Mouse (Mus musculus) erythroid progenitor cell, adult 5-6 weeks (primary cell): ENCODE measurements around the gene Hapln3. TPM values are rescaled to one million over a fixed set of nuclear protein-coding genes. Genes with fewer than 3 reads are reported as not detected.
A peak's percentile ranks its signal among the peaks of the same experiment; 100 is the strongest.

Experiments used
- ATAC-seq: replicated peaks from 2 replicates; pipeline ENCODE4 v1.8.0; 2016; ENCODE audit warnings: moderate number of reproducible peaks, mild to moderate bottlenecking, moderate TSS enrichment, inconsistent platforms; ENCODE audit not compliant: poor library complexity, low FRiP score, severe bottlenecking
- total RNA-seq, 2 experiments: library from RNA; stranded (forward) in 1 of 2; stranded (reverse) in 1 of 2; fragments of 150-400 nt in 1 of 2; fragments of 186-747, 209-891 nt in 1 of 2; gene quantifications; 2 replicates each; pipeline versions ENCODE4 v1.2.3 to v1.2.4; 2015 to 2017; ENCODE audit warnings: low replicate concordance in 2 of 2

Gene Hapln3
- total RNA-seq, 2 experiments from 2014 or later, result not detected

DNA sequence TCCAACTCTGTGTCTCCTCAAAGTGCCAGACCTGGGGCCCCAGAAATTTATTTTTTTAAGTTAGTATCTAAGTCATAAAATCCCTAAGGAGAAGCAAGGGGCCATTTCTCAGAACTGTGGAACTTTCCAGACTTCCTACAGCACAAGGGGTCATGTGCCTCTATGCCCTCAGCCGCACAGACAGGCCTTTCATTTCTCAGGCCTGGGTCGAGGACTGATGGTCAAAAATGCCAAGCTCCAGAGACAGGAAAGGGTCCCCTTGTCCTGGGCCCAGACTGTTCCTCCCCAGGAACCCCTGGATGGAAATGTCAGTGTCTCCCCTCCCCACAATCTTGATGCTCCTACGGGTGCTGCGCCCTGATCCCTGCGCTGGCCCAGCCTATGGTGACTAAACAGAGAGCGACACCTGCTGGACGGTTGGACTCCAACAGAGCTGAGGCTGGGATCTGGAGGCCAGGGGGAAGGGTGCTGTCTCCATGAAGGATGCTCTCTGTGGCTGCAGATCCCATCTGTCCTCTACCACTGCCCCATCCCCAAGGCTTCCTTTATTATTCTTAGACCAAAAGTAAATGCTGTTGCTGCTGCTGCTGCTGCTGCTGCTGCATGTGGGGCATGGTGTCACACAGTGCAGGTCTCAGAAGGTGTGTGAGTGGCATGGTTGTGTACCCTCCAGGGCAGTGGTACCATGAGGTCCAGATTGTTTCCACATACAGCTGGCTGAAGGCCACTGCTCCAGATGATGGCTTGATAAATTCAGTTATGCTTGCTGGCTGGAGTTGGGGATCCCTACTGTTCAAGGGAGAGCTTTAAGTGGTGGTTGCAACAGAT lies 50.0 kb downstream of the Hapln3 start:
- ATAC-seq, result peak; percentile 68

DNA sequence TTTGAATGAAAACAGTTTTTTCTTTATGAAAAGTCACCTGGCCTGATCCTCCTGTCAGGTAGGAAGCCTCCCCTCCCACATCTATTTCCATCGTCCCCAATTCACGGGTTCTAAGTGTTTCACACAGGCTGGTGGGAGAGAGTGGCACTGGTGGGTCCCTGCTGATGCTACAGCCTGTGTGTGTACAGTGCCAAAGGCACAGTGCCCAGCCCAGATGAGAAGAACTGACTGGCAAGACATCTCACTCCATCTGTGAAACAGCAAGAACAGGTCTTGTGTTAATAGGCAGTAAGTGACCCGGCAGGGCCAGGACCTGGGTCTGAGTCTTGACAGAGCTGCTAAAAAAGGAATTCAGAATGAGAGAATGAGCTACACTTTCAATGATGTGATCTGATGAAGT lies 51.6 kb downstream of the Hapln3 start:
- no peak for ATAC-seq

DNA sequence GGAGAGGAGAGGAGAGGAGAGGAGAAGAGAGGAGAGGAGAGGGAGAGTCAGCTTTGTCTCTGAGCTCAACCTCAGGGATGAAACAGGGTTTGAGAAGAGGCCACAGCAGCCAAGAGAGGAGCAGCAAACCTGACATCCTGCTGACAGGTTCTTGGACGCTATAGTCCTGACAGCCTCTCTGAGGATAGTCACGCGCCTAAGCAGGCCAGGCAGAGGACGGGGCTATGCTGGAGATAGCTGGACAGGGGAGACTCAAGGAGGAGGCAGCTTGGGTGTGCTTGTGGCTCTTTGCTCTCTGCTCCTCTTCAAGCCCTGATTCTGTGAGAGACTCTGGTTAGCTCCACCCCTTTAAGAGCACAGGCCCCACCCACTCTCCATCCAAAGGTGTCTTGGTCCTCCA lies 62.6 kb downstream of the Hapln3 start:
- ATAC-seq, result no peak

DNA sequence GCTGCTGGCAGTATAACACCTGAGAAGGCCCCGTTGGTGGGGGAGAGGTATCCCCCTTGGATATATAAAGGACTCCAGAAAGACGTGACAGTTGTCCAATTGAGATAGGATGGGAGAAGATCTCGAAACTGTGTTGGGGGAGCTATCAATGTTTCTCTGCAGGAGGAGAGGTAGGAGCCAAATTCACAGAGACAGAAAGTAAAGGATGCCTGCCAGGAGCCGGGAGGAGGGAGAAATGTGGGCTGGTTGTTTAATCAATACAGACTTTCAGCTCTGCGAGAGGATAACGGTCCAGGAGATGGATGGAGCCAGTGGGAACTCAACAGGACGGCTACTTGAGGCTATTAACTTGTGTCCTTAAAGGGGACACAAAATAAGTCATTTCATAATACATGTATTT lies 63.4 kb downstream of the Hapln3 start:
- ATAC-seq, result no peak

Other genes starting within 250 kb of the Hapln3 start
- gene Aen, start 235.2 kb downstream of the Hapln3 start, total RNA-seq (2015; ENCODE audit: low replicate concordance), result 5.9 and 6.5 TPM in 2 replicates
- gene Aen, start 235.2 kb downstream of the Hapln3 start, total RNA-seq (2017; ENCODE audit: low replicate concordance), result 5.1 and 9.4 TPM in 2 replicates
- gene Isg20, start 217.6 kb downstream of the Hapln3 start, total RNA-seq (2015; ENCODE audit: low replicate concordance), result 649 and 766 TPM in 2 replicates
- gene Isg20, start 217.6 kb downstream of the Hapln3 start, total RNA-seq (2017; ENCODE audit: low replicate concordance), result 322 and 333 TPM in 2 replicates
- not detected in 2 replicates for gene Acan, start 77.5 kb downstream of the Hapln3 start, total RNA-seq (2015; ENCODE audit: low replicate concordance)
- gene Acan, start 77.5 kb downstream of the Hapln3 start, total RNA-seq (2017; ENCODE audit: low replicate concordance), result not detected in 2 replicates
- gene Mfge8, start 18.0 kb upstream of the Hapln3 start, total RNA-seq (2015; ENCODE audit: low replicate concordance), result 1.1 and 2.5 TPM in 2 replicates
- gene Mfge8, start 18.0 kb upstream of the Hapln3 start, total RNA-seq (2017; ENCODE audit: low replicate concordance), result 5.8 TPM in 1 of 2 replicates, not detected in the other
- 39.0 and 39.6 TPM in 2 replicates for gene Abhd2, start 142.2 kb upstream of the Hapln3 start, total RNA-seq (2015; ENCODE audit: low replicate concordance)
- gene Abhd2, start 142.2 kb upstream of the Hapln3 start, total RNA-seq (2017; ENCODE audit: low replicate concordance), result 21.9 and 27.0 TPM in 2 replicates